Mouse (Mus musculus) neural tube, embryonic 11.5 days (tissue): Measurements from ENCODE around the gene Gpx4. TPM values are rescaled to one million over a fixed set of nuclear protein-coding genes. Genes with fewer than 3 reads are reported as not detected.
A peak's percentile ranks its signal among the peaks of the same experiment; 100 is the strongest.

ENCODE experiments used
- ATAC-seq: fragments of 200-750 bp; cut with Nextera tagmentation; 2 replicates; pipeline ENCODE4 v1.8.0; 2017; ENCODE audit warnings: moderate number of reproducible peaks, mild to moderate bottlenecking, moderate TSS enrichment, moderate library complexity; ENCODE audit not compliant: insufficient read depth, low FRiP score, low TSS enrichment
- DNase-seq: peaks from one replicate; pipeline ENCODE4 v3.0.0-alpha.2; 2015; ENCODE audit warnings: low spot score
- H3K27ac ChIP-seq: fragments of 300-500 bp; sonication (generic); 2 replicates; pipeline ENCODE4 v1.5.1; 2014; ENCODE audit warnings: low read depth, mild to moderate bottlenecking, low read length
- H3K27me3 ChIP-seq: fragments of 300-500 bp; sonication (generic); 2 replicates; pipeline ENCODE4 v1.6.1; 2014; ENCODE audit warnings: mild to moderate bottlenecking, low read length, mixed read lengths; ENCODE audit not compliant: control insufficient read depth, insufficient read depth
- H3K36me3 ChIP-seq: fragments of 300-500 bp; sonication (generic); 2 replicates; pipeline ENCODE4 v1.6.1; 2014; ENCODE audit warnings: mild to moderate bottlenecking, low read length, moderate library complexity, mixed read lengths; ENCODE audit not compliant: control insufficient read depth, insufficient read depth
- H3K4me1 ChIP-seq: fragments of 300-500 bp; sonication (generic); 2 replicates; pipeline ENCODE4 v1.6.1; 2014; ENCODE audit warnings: low read length, mixed read lengths; ENCODE audit not compliant: control insufficient read depth, insufficient read depth
- H3K4me2 ChIP-seq: fragments of 300-500 bp; sonication (generic); 2 replicates; pipeline ENCODE4 v1.6.1; 2014; ENCODE audit warnings: low read depth, mild to moderate bottlenecking, moderate library complexity
- H3K4me3 ChIP-seq: fragments of 300-500 bp; sonication (generic); 2 replicates; pipeline ENCODE4 v1.5.1; 2014; ENCODE audit warnings: low read depth, low read length
- H3K9ac ChIP-seq: fragments of 300-500 bp; sonication (generic); 2 replicates; pipeline ENCODE4 v1.6.1; 2014; ENCODE audit warnings: mild to moderate bottlenecking, low read length
- H3K9me3 ChIP-seq: fragments of 300-500 bp; sonication (generic); 2 replicates; pipeline ENCODE4 v1.6.1; 2016; ENCODE audit warnings: low read length; ENCODE audit not compliant: control insufficient read depth
- WGBS: fragments of 180-500 bp; shearing (Covaris S2); extraction: QIAGEN DNeasy Blood & Tissue Kit; methylation state at CpG from one replicate; pipeline ENCODE4 v1.1.7; 2014; 5-methylcytosine and 5-hydroxymethylcytosine counted together
- polyA plus RNA-seq: library from polyadenylated mRNA; unstranded; fragments of >200 nt; fragmentation: Nextera tagmentation; extraction: Ambion mirVana; gene quantifications from 2 replicates; pipeline ENCODE4 v1.2.1, GENCODE M21; 2014

Gpx4 gene
- polyA plus RNA-seq, 1 experiment from 2014 or later = 570 TPM

DNA sequence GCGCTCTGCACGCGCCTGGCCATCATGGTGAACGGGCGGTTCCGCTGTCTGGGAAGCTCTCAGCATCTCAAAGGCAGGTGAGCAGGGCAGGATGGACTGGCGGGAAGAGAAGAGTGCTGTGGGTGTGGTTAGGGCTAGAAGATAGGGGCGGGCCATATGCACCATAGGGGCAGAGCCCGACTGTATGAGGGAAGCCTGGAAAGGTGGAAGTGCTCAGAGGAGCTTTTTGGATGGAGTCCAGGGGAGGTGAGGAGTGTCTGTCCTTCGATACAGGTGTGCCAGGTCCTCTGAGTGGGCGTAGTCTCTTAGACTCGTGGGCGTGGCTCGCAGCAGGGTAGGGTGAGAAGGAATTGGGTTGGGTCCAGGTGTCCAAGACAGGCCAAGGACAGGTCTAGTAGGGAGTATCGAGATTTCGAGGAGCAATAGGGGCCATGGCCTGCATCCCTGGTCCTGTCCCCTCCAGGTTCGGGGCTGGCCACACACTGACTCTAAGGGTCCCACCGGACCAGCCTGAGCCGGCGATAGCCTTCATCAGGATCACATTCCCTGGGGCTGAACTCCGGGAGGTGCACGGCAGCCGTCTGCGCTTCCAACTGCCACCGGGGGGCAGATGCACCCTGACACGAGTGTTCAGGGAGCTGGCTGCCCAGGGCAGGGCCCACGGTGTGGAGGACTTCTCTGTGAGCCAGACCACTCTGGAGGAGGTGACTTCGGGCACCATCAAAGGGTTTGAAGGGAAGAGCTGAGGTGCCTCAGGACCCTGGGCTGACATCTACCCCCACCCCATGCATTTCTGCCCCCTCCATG is 32.3 kb upstream of the Gpx4 start:
- WGBS = 19% methylated on average over 28 of the region's 28 CpGs
- H3K4me2 ChIP-seq = no peak overlapping the region
- H3K27ac ChIP-seq = no peak overlapping the region
- no peak overlapping the region for H3K4me3 ChIP-seq
- peaks cover 2% of the 10 kb centered on the region; the same call in 1 of the 2 replicates for H3K9me3 ChIP-seq
- no peak for DNase-seq
- no peak for ATAC-seq
- no peak overlapping the region for H3K9ac ChIP-seq
- H3K36me3 ChIP-seq = no peaks in the 10 kb centered on the region
- H3K27me3 ChIP-seq = peaks cover 45% of the 10 kb centered on the region
- peaks cover 2% of the 10 kb centered on the region; the same call in 1 of the 2 replicates for H3K4me1 ChIP-seq

DNA sequence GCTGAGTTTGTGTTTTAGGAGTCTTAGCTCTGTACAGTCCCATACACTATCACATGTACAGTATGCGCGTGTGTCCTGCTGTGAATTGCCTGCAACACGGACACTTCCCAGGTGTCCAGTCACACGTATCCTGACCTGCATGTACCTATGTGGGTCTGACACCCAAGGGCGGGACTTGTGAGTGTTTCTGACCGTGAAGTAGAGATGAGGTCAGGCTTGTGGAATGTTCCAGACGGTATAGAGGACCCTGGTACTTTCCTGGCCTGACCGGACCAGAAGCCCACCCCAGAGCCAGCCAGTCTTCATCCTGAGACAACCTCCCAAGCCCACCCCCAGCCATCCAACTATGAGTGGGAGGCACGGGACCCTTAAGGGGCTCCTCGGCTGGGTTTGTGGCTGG is 31.4 kb upstream of the Gpx4 start:
- WGBS = 85% methylated on average over 10 of the region's 10 CpGs

DNA sequence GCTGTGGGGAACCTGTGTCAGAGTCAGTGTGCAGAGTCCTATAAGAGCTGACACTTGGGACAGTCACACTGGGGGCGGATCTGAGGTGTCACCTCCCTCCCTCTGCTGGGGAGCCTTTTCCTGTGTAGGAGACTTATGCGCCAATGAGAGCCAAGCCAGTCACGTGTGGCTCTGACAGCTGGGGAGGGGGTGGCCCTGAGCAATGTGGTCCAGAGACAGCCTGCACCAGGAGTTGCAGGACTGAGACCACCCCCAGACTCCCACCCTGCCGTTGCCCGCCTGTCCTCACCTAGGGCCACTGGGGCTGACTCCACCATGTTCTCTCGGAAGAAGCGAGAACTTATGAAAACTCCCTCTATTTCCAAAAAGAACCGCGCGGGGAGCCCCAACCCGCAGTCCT is 30.5 kb upstream of the Gpx4 start, which contains the start of gene Arhgap45:
Gene Arhgap45 (plus strand): TSS at position 143 of the 400 bp plus-strand sequence.
- Histone ChIP-seq H3K27ac (no peak within 1 kb of the TSS), H3K4me3 (no peak within 1 kb of the TSS)

More for the DNA sequence above, 31.4 kb upstream of the Gpx4 start:
- H3K4me3 ChIP-seq = no peak overlapping the region
- H3K9me3 ChIP-seq = peaks cover 2% of the 10 kb centered on the region; the same call in 1 of the 2 replicates
- ATAC-seq (no peak), DNase-seq (no peak)
- no peak overlapping the region for H3K4me2 ChIP-seq
- no peak overlapping the region for H3K9ac ChIP-seq
- no peaks in the 10 kb centered on the region for H3K36me3 ChIP-seq
- H3K4me1 ChIP-seq = peaks cover 3% of the 10 kb centered on the region; the same call in 1 of the 2 replicates
- H3K27me3 ChIP-seq = peaks cover 48% of the 10 kb centered on the region
- H3K27ac ChIP-seq = no peak overlapping the region

DNA sequence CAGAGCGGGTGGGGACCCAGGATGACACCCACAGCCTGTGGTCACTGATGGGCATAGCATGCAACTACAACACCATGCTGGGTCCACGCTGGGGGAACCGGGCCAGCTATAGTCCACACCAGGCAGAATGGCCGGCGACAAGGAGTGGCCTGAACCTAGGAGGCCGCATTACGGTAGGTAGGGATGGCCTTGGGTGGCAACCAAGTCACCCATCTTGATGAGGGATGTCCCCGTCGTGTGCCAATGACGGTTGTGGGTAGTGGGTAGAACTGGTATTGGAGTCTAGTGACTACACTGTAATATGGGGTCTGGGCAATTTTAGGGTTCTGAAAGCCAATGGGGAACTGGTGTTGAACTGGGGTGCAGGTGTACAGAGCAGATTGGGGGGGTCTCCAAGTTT is 30.0 kb upstream of the Gpx4 start:
- Histone ChIP-seq H3K27ac (no peak overlapping the region), H3K4me3 (no peak overlapping the region), H3K9me3 (no peaks in the 10 kb centered on the region), H3K27me3 (peaks cover 46% of the 10 kb centered on the region), H3K4me2 (no peak overlapping the region), H3K4me1 (peaks cover 3% of the 10 kb centered on the region; the same call in 1 of the 2 replicates), H3K36me3 (no peaks in the 10 kb centered on the region), H3K9ac (no peak overlapping the region)
- no peak for DNase-seq
- ATAC-seq = no peak
- 90% methylated on average over 10 of the region's 10 CpGs for WGBS

More for the DNA sequence above, 30.5 kb upstream of the Gpx4 start, which contains the start of gene Arhgap45:
- no peak for DNase-seq
- Histone ChIP-seq H3K4me2 (no peak within 1 kb of the TSS), H3K4me1 (peaks cover 3% of the 10 kb centered on the region; the same call in 1 of the 2 replicates), H3K9ac (no peak within 1 kb of the TSS), H3K36me3 (no peaks in the 10 kb centered on the region), H3K27me3 (peaks cover 48% of the 10 kb centered on the region), H3K9me3 (no peaks in the 10 kb centered on the region)
- no peak for ATAC-seq
- WGBS = 59% methylated on average over 11 of the region's 11 CpGs

DNA sequence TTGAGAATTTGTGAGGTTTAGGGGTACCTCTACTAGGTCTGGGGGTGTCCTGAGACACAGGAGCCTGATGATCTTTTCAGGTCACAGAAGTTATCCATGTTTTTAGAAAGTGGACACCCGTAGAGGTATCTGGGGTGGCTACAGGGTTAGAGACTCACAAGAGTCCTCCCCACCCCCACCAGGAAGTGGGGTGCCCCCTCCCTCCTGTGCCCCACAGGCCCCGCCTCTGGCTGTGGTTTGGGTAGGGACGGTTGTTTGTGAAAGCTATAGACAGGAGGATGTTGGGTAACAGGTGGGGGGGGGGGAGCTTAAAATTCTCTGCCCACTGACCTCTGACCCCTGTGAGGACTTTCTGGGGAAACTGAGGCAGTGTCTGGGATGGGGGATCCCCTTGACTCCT is 29.6 kb upstream of the Gpx4 start:
- H3K4me3 ChIP-seq = no peak overlapping the region
- WGBS = 72% methylated on average over 3 of the region's 3 CpGs
- no peak overlapping the region for H3K27ac ChIP-seq
- H3K9ac ChIP-seq = no peak overlapping the region
- H3K4me2 ChIP-seq = no peak overlapping the region
- H3K27me3 ChIP-seq = peaks cover 41% of the 10 kb centered on the region
- no peaks in the 10 kb centered on the region for H3K36me3 ChIP-seq
- DNase-seq (no peak), ATAC-seq (no peak)
- no peaks in the 10 kb centered on the region for H3K9me3 ChIP-seq
- H3K4me1 ChIP-seq = peaks cover 3% of the 10 kb centered on the region; the same call in 1 of the 2 replicates

DNA sequence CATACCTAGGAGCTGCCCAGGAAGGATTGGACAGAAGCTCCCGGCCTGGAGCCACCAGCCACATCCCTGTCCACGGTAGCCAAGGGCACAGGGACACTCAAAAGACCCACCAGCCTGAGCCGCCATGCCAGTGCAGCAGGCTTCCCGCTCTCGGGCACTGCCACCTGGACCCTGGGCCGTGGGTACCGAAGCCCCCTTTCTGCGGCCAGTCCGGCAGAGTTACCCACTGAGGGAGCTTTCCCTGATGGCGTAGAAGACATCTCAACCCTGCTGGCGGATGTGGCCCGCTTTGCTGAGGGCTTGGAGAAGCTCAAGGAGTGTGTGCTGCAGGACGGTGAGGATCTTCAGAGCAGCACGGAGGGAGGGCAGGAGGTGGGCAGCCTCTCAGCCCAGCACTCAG is 29.2 kb upstream of the Gpx4 start:
- Histone ChIP-seq H3K36me3 (no peaks in the 10 kb centered on the region), H3K9me3 (no peaks in the 10 kb centered on the region), H3K27ac (no peak overlapping the region), H3K9ac (no peak overlapping the region), H3K4me1 (peaks cover 3% of the 10 kb centered on the region; the same call in 1 of the 2 replicates), H3K27me3 (peaks cover 39% of the 10 kb centered on the region), H3K4me2 (no peak overlapping the region), H3K4me3 (no peak overlapping the region)
- 82% methylated on average over 14 of the region's 14 CpGs for WGBS
- ATAC-seq (no peak), DNase-seq (no peak)

DNA sequence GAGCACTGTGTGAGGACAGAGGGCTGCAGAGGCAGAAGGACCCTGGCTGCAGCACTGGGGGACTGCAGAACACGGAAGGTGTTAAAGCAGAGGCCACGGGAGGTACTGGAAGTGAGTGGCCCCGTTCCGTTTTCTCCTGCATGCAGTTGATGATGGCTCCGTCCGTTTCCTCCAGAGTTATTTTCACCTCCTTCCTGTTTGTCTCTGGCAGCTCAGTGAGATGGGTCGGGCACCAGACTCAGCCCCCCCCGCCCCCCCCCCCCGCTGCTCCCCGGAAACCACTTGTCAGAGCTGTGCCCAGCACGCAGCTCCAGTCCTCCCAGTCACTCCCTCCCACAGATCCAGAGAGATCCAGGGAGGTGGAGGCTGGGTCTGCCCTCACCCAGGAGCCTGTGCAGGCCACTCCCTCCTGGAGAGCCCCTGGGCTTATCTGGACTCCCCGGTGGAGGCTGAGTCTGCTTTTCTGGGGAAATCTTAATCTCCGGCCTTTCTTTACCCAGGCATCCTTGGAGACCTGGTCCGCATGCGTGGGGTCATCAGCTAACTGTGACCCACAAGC is 28.1 kb upstream of the Gpx4 start:
- Histone ChIP-seq H3K4me1 (peaks cover 3% of the 10 kb centered on the region; the same call in 1 of the 2 replicates), H3K9me3 (no peaks in the 10 kb centered on the region), H3K27me3 (peaks cover 28% of the 10 kb centered on the region), H3K36me3 (no peaks in the 10 kb centered on the region), H3K9ac (peak overlapping the region; percentile 14; the same call in 1 of the 2 replicates), H3K4me2 (peak overlapping the region; percentile 15; the same call in 1 of the 2 replicates), H3K4me3 (no peak overlapping the region), H3K27ac (no peak overlapping the region)
- 12% methylated on average over 12 of the region's 15 CpGs for WGBS
- ATAC-seq = no peak
- no peak for DNase-seq

DNA sequence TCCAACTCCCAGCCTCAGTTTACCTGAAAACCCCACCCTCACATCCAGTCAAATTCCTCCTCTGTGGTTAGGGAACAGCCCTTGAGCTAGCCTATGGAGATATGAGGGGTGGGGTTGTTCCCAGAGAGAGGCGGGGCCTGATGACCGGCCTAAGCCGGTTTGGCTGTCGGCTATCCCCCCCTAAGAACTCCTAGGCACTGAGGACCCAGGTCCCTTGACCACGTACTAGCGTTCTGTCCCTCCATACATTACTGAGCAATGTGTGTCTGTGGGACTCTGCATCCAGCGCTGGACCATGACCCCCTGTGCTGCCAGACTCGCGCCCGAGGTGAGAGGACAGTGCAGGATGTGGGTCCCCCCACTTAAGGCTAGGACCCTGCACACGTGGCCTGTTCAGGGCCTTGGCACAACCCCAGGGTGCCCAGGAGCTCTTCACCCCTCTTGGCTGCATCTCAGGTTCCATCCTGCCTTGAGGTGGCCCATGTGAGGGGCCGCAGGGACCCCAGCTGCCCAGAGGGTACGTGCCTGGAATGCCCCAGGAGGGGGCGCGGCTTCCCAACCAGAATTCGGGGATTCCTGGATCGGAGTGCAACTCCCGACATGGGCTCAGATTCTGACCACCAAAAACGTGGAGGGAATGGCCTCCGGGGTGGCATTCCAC is 27.4 kb upstream of the Gpx4 start:
- no peak for ATAC-seq

More for the DNA sequence above, 27.4 kb upstream of the Gpx4 start:
- peak overlapping the region; percentile 50 for H3K9ac ChIP-seq
- peaks cover 20% of the 10 kb centered on the region for H3K27me3 ChIP-seq
- H3K4me3 ChIP-seq = peak overlapping the region; percentile 21
- peak; percentile 52 for DNase-seq
- H3K36me3 ChIP-seq = no peaks in the 10 kb centered on the region
- H3K9me3 ChIP-seq = no peaks in the 10 kb centered on the region
- peak overlapping the region; percentile 15 for H3K4me2 ChIP-seq
- 4% methylated on average over 20 of the region's 20 CpGs for WGBS
- peaks cover 3% of the 10 kb centered on the region; the same call in 1 of the 2 replicates for H3K4me1 ChIP-seq
- H3K27ac ChIP-seq = no peak overlapping the region
